Mouse (Mus musculus) small intestine, adult 2 months (tissue): Measurements from ENCODE around the gene Lima1.

ENCODE experiments used
- CTCF ChIP-seq: fragments of 200-500 bp; IDR thresholded peaks from 2 replicates; pipeline ENCODE4 v1.5.1; 2012; ENCODE audit warnings: low read depth, mild to moderate bottlenecking, control low read depth, inconsistent platforms, low read length, moderate library complexity, mixed read lengths; ENCODE audit not compliant: insufficient replicate concordance, insufficient read length; ENCODE audit errors: extremely low read depth
- POLR2A ChIP-seq: fragments of 200-500 bp; IDR thresholded peaks from 2 replicates; pipeline ENCODE4 v1.6.1; 2012; ENCODE audit warnings: low read depth, mild to moderate bottlenecking, control low read depth, inconsistent platforms, low read length, moderate library complexity

- TF ChIP-seq POLR2A (no peak), CTCF (no peak)
These were observed 8.6 kb downstream of the Lima1 start for GRCm38 (mm10) chr15:99866450-99867221.
